Mouse (Mus musculus) cerebellum, adult 11-12 months (tissue): ENCODE measurements around the gene Pou3f1.

Experiments used
- DNase-seq: peaks from one replicate; pipeline ENCODE4 v3.0.0; 2022

Pou3f1 gene

GRCm38 (mm10) chr4:124658412-124658851 is 1.8 kb downstream of the Pou3f1 start:
- no peak for DNase-seq

GRCm38 (mm10) chr4:124659251-124660217 is 2.9 kb downstream of the Pou3f1 start:
- DNase-seq = no peak

- DNase-seq = no peak
Measured at GRCm38 (mm10) chr4:124660603-124661002, 4.0 kb downstream of the Pou3f1 start.

GRCm38 (mm10) chr4:124663034-124663433 is 6.4 kb downstream of the Pou3f1 start:
- no peak for DNase-seq

- no peak for DNase-seq
Measured at GRCm38 (mm10) chr4:124664185-124664584, 7.6 kb downstream of the Pou3f1 start.

GRCm38 (mm10) chr4:124664604-124665003 is 8.0 kb downstream of the Pou3f1 start:
- no peak for DNase-seq

GRCm38 (mm10) chr4:124667476-124668033 is 10.9 kb downstream of the Pou3f1 start:
- peak; percentile 22 for DNase-seq

- DNase-seq = no peak
Measured at GRCm38 (mm10) chr4:124668078-124668477, 11.5 kb downstream of the Pou3f1 start.

- peak; percentile 22 for DNase-seq
Measured at GRCm38 (mm10) chr4:124670232-124670631, 13.6 kb downstream of the Pou3f1 start.

GRCm38 (mm10) chr4:124671583-124671982 is 15.0 kb downstream of the Pou3f1 start:
- peak; percentile 29 for DNase-seq

- peak; percentile 79 for DNase-seq
Measured at GRCm38 (mm10) chr4:124672347-124673320, 16.0 kb downstream of the Pou3f1 start.

- DNase-seq = peak; percentile 29
Measured at GRCm38 (mm10) chr4:124674334-124675032, 17.9 kb downstream of the Pou3f1 start.

- DNase-seq = peak; percentile 56
Measured at GRCm38 (mm10) chr4:124675037-124675436, 18.4 kb downstream of the Pou3f1 start.

GRCm38 (mm10) chr4:124675958-124676357 is 19.4 kb downstream of the Pou3f1 start:
- DNase-seq = no peak

- no peak for DNase-seq
Measured at GRCm38 (mm10) chr4:124682270-124682669, 25.7 kb downstream of the Pou3f1 start.

GRCm38 (mm10) chr4:124683474-124683873 is 26.9 kb downstream of the Pou3f1 start:
- no peak for DNase-seq

- DNase-seq = no peak
Measured at GRCm38 (mm10) chr4:124685004-124685403, 28.4 kb downstream of the Pou3f1 start.

GRCm38 (mm10) chr4:124685453-124685852 is 28.8 kb downstream of the Pou3f1 start:
- no peak for DNase-seq

GRCm38 (mm10) chr4:124685897-124686402 is 29.3 kb downstream of the Pou3f1 start:
- DNase-seq = no peak

GRCm38 (mm10) chr4:124691455-124691854 is 34.8 kb downstream of the Pou3f1 start:
- DNase-seq = no peak

- no peak for DNase-seq
Measured at GRCm38 (mm10) chr4:124692416-124692861, 35.8 kb downstream of the Pou3f1 start.
